Mouse (Mus musculus) ES-Bruce4 (cell line): Measurements from ENCODE around the gene Rbpj. TPM values are rescaled to one million over a fixed set of nuclear protein-coding genes. Genes with fewer than 3 reads are reported as not detected.

Source experiments
- H3K27ac ChIP-seq: 2 replicates; pipeline ENCODE4 v1.5.1; 2012; ENCODE audit warnings: low read length, inconsistent platforms; ENCODE audit not compliant: insufficient read depth
- H3K27me3 ChIP-seq: 2 replicates; pipeline ENCODE4 v1.6.1; 2012; ENCODE audit warnings: mild to moderate bottlenecking, low read length, inconsistent platforms; ENCODE audit not compliant: control insufficient read depth, poor library complexity, insufficient read depth, severe bottlenecking
- H3K36me3 ChIP-seq: 2 replicates; pipeline ENCODE4 v1.6.1; 2012; ENCODE audit warnings: inconsistent platforms, mild to moderate bottlenecking, low read length, moderate library complexity; ENCODE audit not compliant: control insufficient read depth, poor library complexity, insufficient read depth, severe bottlenecking
- H3K4me1 ChIP-seq: one replicate; pipeline ENCODE4 v1.8.1; 2011; ENCODE audit warnings: low read length; ENCODE audit not compliant: control insufficient read depth, insufficient read depth
- H3K4me3 ChIP-seq: 2 replicates; pipeline ENCODE4 v1.5.1; 2011; ENCODE audit warnings: low read depth, mild to moderate bottlenecking, low read length
- H3K9ac ChIP-seq: 2 replicates; pipeline ENCODE4 v1.6.1; 2012; ENCODE audit warnings: low read depth, mild to moderate bottlenecking, inconsistent platforms; ENCODE audit not compliant: poor library complexity, severe bottlenecking
- H3K9me3 ChIP-seq: replicated peaks from 2 replicates; pipeline ENCODE4 v1.6.1; 2012; ENCODE audit warnings: mild to moderate bottlenecking, low read length, inconsistent platforms; ENCODE audit not compliant: control insufficient read depth, poor library complexity, insufficient read depth, severe bottlenecking
- CTCF ChIP-seq: IDR thresholded peaks from one replicate; pipeline ENCODE4 v1.8.1; 2011; ENCODE audit warnings: low read depth, low read length
- EP300 ChIP-seq: IDR thresholded peaks from 2 replicates; pipeline ENCODE4 v1.6.1; 2011; ENCODE audit warnings: low read depth, low read length; ENCODE audit not compliant: insufficient read depth
- POLR2A ChIP-seq: IDR thresholded peaks from one replicate; pipeline ENCODE4 v1.8.1; 2011; ENCODE audit warnings: low read length; ENCODE audit not compliant: insufficient read depth
- polyA plus RNA-seq: library from polyadenylated mRNA; stranded (reverse); fragments of >200 nt; gene quantifications from 2 replicates; pipeline ENCODE4 v1.2.4, GENCODE M21; 2011; ENCODE audit warnings: low read depth; ENCODE audit not compliant: missing spikeins, insufficient read depth, insufficient read length

The Rbpj gene
- polyA plus RNA-seq, 1 experiment = 339 TPM

GRCm38 (mm10) chr5:53679651-53680050 lies 213.7 kb downstream of the Rbpj start:
- Histone ChIP-seq H3K4me3 (no peak overlapping the region), H3K9ac (no peak overlapping the region), H3K27ac (no peak overlapping the region), H3K27me3 (no peaks in the 10 kb centered on the region), H3K4me1 (peaks cover 3% of the 10 kb centered on the region), H3K36me3 (no peaks in the 10 kb centered on the region), H3K9me3 (no peaks in the 10 kb centered on the region)
- TF ChIP-seq CTCF (no peak), EP300 (no peak), POLR2A (no peak)

- Histone ChIP-seq H3K36me3 (no peaks in the 10 kb centered on the region), H3K27me3 (no peaks in the 10 kb centered on the region), H3K4me3 (no peak overlapping the region), H3K9ac (no peak overlapping the region), H3K9me3 (no peaks in the 10 kb centered on the region), H3K27ac (no peak overlapping the region), H3K4me1 (no peaks in the 10 kb centered on the region)
- no peak for TF ChIP-seq EP300
- no peak for TF ChIP-seq POLR2A
- TF ChIP-seq CTCF = no peak
Observed at GRCm38 (mm10) chr5:53683916-53684315, 218.0 kb downstream of the Rbpj start.

GRCm38 (mm10) chr5:53684417-53684816 lies 218.5 kb downstream of the Rbpj start:
- Histone ChIP-seq H3K4me1 (no peaks in the 10 kb centered on the region), H3K4me3 (no peak overlapping the region), H3K27ac (no peak overlapping the region), H3K36me3 (no peaks in the 10 kb centered on the region), H3K9me3 (no peaks in the 10 kb centered on the region), H3K27me3 (no peaks in the 10 kb centered on the region), H3K9ac (no peak overlapping the region)
- TF ChIP-seq EP300 = no peak
- no peak for TF ChIP-seq CTCF
- no peak for TF ChIP-seq POLR2A

- no peaks in the 10 kb centered on the region for H3K4me1 ChIP-seq
- no peak overlapping the region for H3K4me3 ChIP-seq
- no peaks in the 10 kb centered on the region for H3K36me3 ChIP-seq
- no peaks in the 10 kb centered on the region for H3K9me3 ChIP-seq
- no peak overlapping the region for H3K27ac ChIP-seq
- TF ChIP-seq CTCF = no peak
- TF ChIP-seq POLR2A = no peak
- no peak for TF ChIP-seq EP300
- H3K9ac ChIP-seq = no peak overlapping the region
- H3K27me3 ChIP-seq = no peaks in the 10 kb centered on the region
Observed at GRCm38 (mm10) chr5:53685623-53686022, 219.7 kb downstream of the Rbpj start.

GRCm38 (mm10) chr5:53686379-53686778 lies 220.4 kb downstream of the Rbpj start:
- Histone ChIP-seq H3K4me1 (no peaks in the 10 kb centered on the region), H3K4me3 (no peak overlapping the region), H3K9ac (no peak overlapping the region), H3K27me3 (no peaks in the 10 kb centered on the region), H3K27ac (no peak overlapping the region), H3K9me3 (no peaks in the 10 kb centered on the region), H3K36me3 (no peaks in the 10 kb centered on the region)
- TF ChIP-seq EP300 = no peak
- TF ChIP-seq POLR2A = no peak
- TF ChIP-seq CTCF = no peak

- H3K27me3 ChIP-seq = no peaks in the 10 kb centered on the region
- H3K27ac ChIP-seq = no peak overlapping the region
- no peak for TF ChIP-seq EP300
- no peak for TF ChIP-seq CTCF
- no peak for TF ChIP-seq POLR2A
- no peaks in the 10 kb centered on the region for H3K36me3 ChIP-seq
- H3K4me1 ChIP-seq = no peaks in the 10 kb centered on the region
- no peak overlapping the region for H3K9ac ChIP-seq
- H3K9me3 ChIP-seq = no peaks in the 10 kb centered on the region; the same call in none of the 2 replicates
- H3K4me3 ChIP-seq = no peak overlapping the region
Observed at GRCm38 (mm10) chr5:53688326-53688725, 222.4 kb downstream of the Rbpj start.
